Mouse (Mus musculus) lung, postnatal 36 days (tissue): Measurements from ENCODE around the gene Pdcd6.
A peak's percentile ranks its signal among the peaks of the same experiment; 100 is the strongest.

Experiments
- DNase-seq: peaks from one replicate; pipeline ENCODE4 v3.0.0; 2022; ENCODE audit warnings: mixed read lengths

Pdcd6 gene

DNA sequence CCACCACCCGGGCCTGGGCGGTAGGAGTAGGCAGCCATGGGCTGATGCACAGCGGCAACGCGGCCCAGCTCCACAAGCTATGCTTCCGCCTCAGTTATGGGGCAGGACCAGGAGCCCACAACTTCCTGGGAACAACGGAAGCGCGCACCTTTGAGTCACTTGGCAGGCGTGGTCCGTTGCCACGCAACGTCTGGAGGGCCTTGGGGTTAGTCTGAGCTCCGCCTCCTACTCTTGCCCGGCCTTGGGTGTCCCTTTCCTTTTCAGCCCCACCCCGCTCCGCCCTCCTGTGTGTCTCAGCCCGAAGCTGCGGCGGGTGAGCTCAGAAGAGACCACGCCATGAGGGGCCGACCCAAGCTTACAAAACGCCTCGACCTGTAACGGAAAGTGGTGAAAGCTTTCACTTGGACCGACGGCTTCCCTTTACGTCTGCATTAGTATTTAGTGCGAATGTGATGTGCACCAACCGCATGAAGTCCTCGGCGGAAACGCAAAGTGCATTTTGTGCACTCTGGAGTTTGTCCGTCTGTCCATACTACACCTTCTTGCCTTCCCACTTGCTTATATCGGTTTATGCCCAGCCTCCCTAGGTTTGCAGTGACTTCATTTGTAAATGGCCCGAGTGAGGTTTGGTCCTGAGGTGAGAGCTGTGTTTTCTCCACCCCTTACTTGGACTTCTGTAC, at the start of gene Pdcd6:
Gene Pdcd6, minus strand, starts transcription at position 411 of the 680 bp plus-strand sequence.
- peak; percentile 99 for DNase-seq

DNA sequence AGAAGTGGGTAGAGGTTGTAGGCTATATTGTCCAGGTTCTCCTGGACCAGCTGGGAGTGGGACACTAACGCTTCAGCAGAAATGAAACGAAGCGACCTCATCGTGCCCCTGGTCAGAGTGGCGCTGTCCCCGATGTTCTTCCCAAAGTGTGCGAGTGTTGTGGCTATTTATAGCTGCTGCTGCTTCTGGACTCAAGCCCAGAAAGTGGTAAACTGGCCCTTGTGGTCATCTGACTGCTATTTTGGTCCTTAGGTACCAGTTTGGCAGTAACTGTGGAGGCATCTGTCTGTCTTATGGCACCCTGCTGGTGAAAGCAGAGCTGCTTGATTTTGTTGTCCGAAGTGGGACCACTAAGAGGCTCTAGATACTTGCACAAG, 46.5 kb upstream of the Pdcd6 start, which contains the start of gene Lrrc14b:
Gene Lrrc14b, minus strand, starts transcription at position 147 of the 377 bp plus-strand sequence.
- DNase-seq: peak; percentile 26

DNA sequence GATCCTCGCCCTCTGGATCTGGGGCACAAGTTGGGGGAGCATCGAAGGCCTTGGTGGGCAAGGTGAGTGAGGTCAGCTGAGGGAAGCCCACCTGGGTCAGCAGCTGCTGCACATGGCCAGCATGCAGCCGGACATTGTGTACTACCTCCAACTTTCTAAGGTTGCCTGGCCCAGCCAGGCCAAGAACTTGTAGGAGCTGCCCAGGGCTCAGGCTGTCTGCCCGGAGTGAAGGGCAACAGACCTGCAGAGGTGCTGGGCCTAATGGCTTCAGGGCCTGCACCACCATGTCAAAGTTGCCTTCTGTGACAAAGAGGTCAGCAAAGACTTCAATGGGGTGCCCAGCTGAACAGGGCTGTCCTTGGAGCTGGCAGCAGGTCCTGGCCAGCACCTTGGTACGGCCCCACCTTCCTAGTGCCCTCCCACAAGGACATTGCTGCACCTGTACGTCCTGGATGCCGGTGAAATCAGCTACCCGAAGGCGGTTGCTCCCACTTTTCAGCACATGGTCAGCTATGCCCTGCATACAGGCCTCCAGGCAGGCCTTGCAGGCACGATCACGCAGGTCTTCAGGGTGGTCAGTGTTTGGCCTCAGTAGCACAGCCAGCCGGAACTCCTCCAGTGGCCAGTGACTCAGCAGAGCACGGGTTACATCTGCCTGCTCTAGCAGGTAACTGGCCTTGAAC, 45.9 kb upstream of the Pdcd6 start:
- no peak for DNase-seq

DNA sequence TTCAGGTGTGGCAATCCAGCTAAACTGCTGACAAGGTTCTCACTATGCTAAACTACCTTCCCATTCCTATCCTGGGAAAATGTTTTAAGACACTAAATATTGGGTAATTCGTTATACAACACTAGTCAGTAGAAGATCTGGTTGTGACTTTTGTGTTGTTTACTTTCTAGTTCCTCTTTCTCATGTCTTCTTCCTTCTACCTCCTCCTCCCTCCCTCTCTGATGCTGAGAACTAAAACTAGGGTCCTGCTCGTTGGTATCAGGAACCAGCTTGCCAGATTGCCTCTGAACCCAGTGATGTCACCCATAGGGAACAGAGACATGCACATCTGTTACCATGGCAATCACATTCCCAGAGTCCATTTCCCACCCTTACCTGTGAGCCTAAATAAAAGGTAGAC, 44.8 kb upstream of the Pdcd6 start:
- DNase-seq: no peak

DNA sequence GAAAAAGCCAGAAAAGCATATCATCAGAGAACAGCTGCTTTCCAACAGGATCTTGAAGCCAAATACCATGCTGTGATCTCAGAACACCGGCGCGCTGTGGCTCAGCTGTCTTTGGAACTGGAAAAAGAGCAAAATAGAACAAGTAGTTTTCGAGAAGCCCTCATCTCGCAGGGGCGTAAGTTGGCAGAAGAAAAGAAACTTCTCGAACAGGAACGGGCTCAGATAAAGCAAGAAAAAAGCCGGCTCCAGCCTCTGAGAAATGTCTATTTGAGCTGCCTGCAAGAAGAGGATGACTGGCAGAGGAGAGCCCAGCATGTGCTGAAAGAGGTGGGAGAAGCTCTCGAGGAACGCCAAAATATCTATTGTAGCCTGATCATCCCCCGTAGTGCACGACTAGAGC, 39.1 kb upstream of the Pdcd6 start:
- DNase-seq: no peak

DNA sequence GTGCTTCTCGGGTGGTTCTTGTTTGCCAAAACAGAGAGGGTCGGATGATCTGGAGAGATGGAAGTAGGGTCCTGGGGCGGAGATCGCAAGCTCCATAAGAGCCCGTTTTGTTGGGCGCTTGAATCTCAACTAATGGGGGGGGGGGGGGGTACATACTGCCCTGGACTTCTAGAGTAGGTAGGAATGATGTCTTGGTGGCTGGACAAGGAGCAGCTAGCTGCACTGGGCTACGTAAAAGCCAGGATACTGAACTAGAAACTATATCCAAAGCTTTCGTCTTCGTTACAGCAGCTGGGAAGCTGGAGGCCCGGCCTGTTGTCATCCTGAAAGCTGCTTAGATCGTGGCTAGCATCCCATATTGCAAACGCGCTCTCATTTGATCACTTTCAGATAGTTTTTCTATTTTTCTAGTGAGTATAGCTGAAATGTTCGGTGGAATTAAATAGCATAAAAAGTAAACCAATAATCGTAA, 33.1 kb upstream of the Pdcd6 start:
- DNase-seq: no peak

DNA sequence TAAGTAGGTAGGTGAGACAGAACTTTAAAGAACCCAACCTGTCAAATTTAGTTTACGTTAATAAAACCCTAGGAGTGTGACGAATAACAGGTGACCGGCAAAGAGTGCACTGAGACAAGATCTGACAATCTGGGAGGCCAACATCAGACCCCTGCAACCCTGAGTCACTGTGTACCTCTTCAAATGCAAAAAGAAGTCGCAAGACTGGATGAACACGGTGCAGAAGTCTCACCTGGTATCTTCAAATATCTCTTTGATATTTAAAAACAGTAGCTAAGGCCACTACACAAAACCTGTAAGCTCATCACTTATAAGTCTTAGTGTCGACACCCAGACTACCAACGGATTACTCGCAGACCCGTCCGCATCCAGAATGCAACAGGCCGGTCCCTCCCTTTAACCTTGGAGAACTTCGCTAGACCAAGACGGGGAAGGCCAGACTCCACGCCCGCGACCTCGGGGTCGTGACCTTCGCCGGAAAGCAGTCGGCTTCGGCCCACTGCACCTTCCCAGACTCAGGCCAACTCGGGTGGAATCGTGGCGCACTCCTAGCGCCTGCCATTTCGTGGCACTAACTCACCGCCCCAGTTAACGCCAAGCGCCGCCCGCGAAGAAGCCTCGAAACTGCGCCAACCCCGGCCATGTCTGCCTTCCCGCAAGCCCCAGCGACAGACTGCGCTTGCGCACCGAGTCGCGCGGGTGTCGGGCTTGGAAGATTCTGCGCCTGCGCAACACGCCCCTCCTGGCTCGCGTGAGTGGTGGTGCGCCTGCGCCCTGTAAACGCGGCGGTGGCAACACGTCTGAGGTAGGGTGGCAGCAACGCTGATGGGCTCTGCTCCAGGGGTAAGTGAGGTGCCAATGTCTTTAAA, 32.4 kb upstream of the Pdcd6 start, which contains the start of the genes Sdha and Ccdc127:
Gene Sdha, minus strand, starts transcription at position 715 of the 869 bp plus-strand sequence.
Gene Ccdc127, plus strand, starts transcription at position 744 of the 869 bp plus-strand sequence.
- DNase-seq: peak; percentile 97

DNA sequence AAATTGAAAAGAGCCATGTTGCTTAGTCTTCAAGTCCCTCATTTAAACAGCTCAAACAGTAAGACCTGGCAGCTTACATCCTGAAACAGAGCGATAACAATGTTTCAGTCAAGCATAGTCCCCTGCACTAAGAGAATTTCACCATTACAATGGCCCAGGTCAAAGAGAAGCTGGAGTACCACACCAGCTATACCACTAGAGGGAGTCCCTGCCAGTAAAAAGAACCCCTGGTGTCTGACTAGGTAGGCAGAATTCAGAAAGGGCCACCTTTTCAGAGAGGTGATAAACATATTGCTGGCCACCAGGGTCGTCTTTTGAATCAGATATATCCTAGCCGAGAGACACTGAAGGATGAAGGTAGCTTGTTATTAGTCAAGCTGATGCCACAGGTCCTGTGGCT, 23.7 kb upstream of the Pdcd6 start:
- DNase-seq: peak; percentile 64

DNA sequence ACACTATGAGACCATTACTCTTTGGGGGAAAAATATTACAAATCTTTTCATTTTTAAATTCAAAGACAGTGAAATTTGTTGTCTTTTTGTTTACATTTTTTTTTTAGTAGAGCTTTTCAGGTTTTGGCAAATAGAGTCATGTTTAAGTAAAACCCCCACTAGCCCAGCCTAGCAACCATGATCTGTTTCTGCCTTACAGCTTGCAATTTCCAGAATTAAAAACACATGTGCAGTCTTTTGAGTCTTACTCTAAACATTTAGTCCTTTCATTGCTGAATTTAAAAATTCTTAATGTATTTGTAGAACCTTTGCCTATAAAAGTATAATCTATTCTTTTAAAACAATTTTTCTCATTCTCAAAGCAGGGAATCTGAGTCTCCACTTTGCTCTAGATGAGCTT, 11.9 kb upstream of the Pdcd6 start:
- DNase-seq: no peak

DNA sequence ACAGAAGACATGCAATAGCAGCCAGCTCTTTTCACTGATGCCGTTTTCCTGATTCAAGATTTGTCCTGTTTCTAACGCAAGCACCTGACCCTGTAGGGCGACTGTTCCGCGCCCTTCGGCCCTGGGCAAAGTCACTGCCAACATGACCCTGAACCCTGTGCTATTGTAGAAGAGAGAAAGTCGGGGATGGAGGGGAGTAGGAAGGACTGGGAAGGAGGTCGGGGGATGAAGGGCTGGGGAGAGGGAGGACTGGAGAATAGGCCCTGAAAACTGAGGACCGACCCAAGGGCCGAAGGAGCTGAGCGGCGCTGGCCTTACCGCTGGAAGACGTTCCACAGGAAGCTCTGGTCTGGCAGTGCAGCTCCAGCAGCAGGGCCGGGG, 601 bp downstream of the Pdcd6 start:
- DNase-seq: no peak

DNA sequence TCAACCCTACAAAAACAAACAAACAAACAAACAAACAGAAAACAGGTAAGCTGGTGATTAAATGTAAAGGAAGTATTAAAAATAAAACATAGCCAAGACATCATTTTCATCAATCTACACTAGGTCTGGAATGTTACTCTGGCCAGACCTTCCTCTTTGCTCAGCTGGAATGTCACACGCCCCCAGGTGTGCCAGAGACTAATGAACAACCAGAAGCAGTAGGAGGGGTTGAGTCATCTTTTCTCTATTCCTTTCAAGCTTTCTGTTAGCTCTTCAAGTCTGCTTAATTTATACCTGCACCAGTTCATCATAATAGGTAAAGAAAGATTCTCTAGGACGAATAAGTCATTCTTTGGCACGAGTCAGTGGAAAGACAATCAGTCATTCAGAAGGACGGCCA, 994 bp downstream of the Pdcd6 start:
- DNase-seq: no peak

DNA sequence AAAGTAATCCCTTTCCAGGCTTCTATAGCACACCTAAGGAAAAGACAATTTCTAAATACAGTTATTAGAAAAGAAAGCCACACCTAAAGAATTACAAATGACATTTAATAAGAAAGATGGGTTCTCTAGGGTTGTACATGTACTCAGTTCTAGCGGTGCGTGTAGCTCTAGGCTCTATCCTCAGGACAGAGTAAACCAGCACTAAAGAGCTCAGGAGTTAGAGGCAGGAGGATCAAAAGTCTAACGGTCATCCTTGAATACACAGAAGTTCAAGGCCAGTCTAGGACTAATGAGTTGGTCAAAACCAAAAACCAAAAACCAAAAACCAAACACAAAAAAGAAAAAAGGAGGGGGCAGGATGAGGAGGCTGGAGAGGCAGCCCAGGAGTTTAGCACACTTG, 2.8 kb downstream of the Pdcd6 start:
- DNase-seq: no peak

DNA sequence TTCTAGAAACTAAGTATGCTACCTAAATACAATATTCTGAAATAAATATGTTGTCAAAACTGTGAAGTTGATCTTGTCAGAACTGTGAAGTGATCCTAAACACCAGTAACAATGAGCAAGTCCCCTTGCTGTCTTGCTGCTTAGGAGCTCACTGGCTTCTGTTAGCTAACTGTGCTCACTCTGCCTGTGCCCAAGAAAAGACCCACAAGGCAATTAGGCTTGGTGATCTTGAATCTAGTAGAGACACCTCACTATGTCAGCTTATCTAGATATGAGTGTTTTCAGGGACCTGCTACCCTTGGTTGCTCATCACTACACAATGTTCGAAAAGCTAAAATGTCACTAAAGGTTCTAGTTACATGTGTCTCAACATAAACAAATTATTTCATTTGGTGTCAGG, 11.6 kb downstream of the Pdcd6 start:
- no peak for DNase-seq

DNA sequence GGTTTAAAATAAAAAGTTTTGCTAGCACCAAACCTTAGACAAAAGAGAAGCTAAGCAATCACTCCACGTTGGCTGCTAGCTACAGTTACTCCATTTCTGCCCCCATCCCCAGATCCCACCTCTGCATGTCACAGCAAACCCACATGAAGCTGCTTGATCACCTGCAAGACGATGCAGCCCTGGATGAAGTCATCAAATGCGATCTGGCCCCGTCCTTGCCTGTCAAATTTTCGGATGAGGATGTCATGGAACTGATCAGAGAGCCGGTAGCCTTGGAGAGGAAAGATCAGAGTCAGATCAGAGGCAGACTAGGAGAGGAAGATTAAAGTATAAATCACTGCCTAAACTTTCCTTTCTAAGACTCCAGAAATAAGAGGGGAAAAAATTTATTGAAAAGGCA, 12.0 kb downstream of the Pdcd6 start:
- no peak for DNase-seq

DNA sequence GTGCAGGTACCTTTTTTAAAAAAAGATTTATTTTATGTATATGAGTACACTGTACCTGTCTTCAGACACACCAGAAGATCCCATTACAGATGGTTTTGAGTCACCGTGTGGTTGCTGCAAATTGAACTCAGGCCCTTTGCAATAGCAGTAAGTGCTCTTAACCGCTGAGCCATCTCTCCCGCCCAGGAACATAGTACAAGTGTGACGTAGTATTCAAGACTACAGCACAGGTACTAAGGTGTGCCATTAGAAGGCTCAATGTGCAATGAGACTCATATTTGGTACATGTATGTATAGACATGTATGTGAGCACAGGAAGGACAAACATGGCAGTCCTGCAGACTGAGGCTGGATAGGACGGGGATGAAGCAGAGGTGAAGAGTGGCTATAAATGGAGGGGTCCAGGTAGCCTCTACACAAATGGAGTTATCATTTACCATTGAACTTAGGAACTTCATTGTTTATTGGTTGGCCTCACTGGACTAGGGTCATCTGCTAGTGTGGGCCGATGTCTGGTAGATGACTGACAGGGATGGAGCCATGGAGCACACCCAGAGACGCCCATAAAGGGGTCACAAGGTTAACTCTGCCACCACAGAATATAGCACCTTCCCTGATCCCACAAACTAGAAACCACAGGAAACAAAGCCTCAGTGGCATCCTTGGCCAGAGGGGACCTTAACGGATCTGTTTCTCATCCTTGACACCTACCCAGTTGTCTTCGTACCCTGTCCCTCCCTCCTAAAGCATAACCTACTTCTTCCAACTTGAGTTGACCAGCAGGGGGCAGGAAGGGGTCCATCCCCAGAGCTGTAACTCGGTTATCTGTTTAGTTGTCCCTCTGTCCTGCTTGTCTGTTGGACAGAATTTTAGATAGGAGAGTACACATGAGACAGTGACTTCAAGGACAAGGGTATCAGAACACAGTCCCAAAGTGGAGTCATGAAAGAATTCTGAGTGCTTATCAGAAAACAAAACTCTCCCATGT, 15.0 kb downstream of the Pdcd6 start:
- no peak for DNase-seq

DNA sequence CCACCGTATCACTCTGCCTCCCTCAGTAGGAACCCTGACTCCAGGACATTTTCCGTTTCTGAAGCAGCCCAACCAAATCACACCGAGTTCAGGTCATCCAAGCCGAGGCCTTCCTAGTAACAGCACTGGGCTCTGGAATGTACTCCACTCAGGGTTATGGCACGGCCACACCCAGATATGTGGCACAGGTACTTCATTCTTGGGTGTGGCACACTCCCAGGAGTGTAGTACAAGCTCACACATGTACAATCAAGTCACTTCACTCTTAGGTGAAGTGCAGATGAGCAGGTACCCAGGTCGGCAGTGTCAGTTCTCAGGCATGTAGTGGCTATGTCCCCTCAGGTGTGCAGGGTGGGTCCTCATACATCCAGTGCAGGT, 15.8 kb downstream of the Pdcd6 start:
- DNase-seq: peak; percentile 55

DNA sequence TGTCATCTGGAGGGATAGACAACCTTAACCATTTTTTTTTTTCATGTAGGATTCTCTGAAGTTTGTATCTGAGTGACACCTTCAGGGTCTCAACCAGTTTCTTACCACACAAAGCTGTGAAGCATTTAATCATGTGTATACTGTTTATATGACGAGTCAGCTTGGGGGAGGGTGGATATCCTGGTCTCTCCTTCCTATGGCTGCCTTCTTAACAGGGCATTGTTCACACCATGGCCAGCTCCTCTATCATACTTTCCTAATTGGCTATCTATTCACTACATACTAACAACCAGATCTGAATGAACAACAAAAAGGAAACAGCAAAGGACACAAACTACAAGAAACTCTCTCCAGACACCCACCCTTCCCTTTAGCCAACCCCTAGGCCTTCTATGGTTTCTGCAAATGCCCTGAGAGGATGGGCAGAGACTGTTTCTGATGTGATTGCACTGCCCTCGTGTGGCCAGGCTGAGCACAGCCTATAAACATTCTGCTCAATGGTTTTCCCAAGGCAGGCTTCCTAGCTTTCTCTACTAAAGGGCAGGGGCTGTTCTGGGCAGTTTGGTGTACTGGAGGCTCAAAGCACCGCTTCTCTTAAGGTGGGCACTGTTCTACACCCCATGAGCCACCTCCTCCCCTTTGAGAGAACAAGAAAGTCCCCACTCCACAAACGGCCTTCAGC, 16.3 kb downstream of the Pdcd6 start:
- peak; percentile 79 for DNase-seq

DNA sequence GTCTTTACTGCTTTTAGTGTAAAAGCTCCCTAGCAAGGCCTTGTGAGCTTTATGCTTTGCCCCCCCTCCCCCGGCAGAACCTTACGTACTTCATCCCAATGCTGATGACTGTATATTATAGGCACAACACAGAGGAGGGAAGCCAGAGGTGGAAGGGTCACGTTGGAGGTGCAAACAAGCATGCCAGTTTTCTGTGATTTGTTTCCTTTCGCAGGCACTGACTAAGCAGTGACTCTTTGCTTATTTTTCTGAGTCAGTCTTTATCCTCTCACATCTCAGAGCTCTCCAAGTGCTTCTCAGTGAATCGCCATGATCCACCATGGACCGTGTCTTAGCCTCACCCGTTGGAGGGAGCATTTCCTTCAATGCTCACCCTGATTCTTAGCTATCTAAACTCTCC, 21.0 kb downstream of the Pdcd6 start:
- no peak for DNase-seq

DNA sequence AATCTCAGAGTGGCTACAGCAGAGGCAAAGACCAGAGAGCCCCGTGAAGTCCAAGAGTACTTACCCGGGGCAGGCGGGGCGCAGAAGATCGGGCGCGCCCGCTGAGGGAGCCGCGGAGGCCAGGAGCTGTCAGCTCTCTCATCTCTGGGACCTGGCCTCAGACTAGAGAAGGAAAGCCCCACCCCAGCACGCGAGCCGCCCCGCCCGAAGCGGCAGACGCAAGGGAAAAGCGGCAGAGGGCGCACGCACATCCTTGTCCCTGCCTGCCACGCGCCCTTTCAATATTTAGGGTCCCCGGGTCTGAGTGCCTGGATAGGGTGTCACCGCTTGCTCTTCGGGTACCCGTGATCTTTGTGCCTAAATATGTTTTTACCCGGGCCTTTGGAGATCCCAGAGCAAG, 25.2 kb downstream of the Pdcd6 start, which contains the start of gene Ahrr:
Gene Ahrr, minus strand, starts transcription at position 165 of the 400 bp plus-strand sequence.
- DNase-seq: peak; percentile 39

DNA sequence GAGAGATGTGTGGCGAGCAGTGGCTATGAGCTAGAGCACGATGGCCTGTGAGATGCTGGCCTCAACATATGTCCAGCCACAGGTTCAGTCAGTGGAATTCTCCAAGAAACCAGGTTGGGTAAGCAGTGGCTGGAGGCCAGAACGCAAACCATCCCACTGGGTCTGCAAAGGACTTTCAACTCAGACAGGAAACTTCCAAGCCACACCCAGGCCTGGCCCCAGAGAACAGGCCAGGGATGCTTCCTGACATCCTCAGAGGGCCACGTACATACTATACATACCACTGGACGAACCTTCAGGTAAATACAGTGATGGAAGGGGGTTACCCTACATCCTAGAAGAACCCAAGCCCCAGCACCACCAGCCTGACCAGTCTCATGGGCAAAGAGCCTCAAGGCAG, 27.7 kb downstream of the Pdcd6 start:
- DNase-seq: no peak

DNA sequence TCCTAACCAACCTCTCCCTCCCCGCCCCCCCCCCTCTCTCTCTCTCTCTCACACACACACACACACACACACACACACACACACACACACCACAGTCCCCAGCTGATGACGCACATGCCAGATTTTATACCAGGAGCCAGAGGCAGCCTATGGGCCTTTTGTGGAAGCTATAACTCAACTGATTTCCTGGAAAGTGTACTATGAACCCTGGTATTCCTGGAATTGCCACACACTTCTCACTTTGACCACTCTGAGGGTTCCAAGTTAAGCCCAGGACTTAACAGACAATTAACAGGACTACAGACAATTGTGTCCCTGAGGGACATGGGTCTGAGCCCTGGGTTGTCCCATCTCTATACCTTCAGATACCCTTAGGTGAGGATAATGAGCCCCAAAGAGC, 35.1 kb downstream of the Pdcd6 start:
- no peak for DNase-seq

DNA sequence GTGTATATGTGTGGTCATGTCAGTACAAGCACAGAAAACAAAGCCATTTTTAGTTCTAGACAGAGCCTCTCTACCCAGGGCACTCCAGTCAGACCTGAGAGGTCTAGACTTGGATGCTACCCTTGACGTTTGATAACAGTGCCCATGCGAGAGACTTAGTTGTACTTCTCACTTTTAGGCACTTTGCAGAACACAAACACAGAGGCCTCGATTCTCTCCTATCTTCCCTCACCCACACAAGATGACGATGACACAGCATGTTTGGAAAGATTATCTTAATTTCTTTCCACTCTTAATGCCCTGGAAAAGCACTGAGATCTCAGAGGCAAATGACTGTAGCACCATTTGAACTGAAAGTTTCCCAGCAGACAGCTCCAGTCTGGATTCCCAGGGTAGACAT, 41.7 kb downstream of the Pdcd6 start:
- DNase-seq: no peak
